Mouse (Mus musculus): ENCODE measurements around the gene Vmn1r39. TPM values are rescaled to one million over a fixed set of nuclear protein-coding genes. Genes with fewer than 3 reads are reported as not detected.
"Not testable (repeated sequence)": the region's sequence is repeated elsewhere in the genome, so short reads cannot be mapped to it uniquely, and the experiment has no call there.

Gene Vmn1r39
- total RNA-seq (2021), result not detected
- long read RNA-seq, result 0 reads

GRCm38 (mm10) chr6:66810509-66810908 lies at the start of gene Vmn1r39:
Vmn1r39 (minus strand) TSS chr6:66810609.
- DNase-seq (ENCODE audit: low spot score in 2 of 2), result no peak

GRCm38 (mm10) chr6:66859391-66859790 lies 49.0 kb upstream of the Vmn1r39 start:
- DNase-seq (ENCODE audit: low spot score in 2 of 2), result no peak

- no peak for DNase-seq (ENCODE audit: low spot score in 2 of 2)
Observed at GRCm38 (mm10) chr6:66858356-66858755, 47.9 kb upstream of the Vmn1r39 start.

GRCm38 (mm10) chr6:66856236-66856635 lies 45.8 kb upstream of the Vmn1r39 start:
- DNase-seq (ENCODE audit: low spot score in 2 of 2), result no peak

GRCm38 (mm10) chr6:66848936-66849335 lies 38.5 kb upstream of the Vmn1r39 start:
- DNase-seq (ENCODE audit: low spot score in 2 of 2), result no peak

GRCm38 (mm10) chr6:66840631-66841030 lies 30.2 kb upstream of the Vmn1r39 start:
- DNase-seq (ENCODE audit: low spot score in 2 of 2), result peak in 1 of 2 experiments; percentile 74

GRCm38 (mm10) chr6:66836932-66837331 lies 26.5 kb upstream of the Vmn1r39 start:
- no peak for DNase-seq (ENCODE audit: low spot score in 2 of 2)

GRCm38 (mm10) chr6:66806311-66806710 lies 4.1 kb downstream of the Vmn1r39 start:
- DNase-seq (ENCODE audit: low spot score in 2 of 2), result no peak

- DNase-seq (ENCODE audit: low spot score in 2 of 2), result no peak
Observed at GRCm38 (mm10) chr6:66805713-66806112, 4.7 kb downstream of the Vmn1r39 start.

GRCm38 (mm10) chr6:66782527-66782926 lies 27.9 kb downstream of the Vmn1r39 start, which contains the start of gene Vmn1r38:
Vmn1r38 (minus strand) TSS chr6:66782627.
- not testable (repeated sequence) for DNase-seq (ENCODE audit: low spot score in 2 of 2)

Other genes with a start within 250 kb of the Vmn1r39 start
- gene Vmn1r33, start 192.3 kb downstream of the Vmn1r39 start, total RNA-seq (2021), result not detected
- not detected for gene Vmn1r34, start 166.7 kb downstream of the Vmn1r39 start, total RNA-seq (2021)
- gene Vmn1r35, start 124.7 kb downstream of the Vmn1r39 start, total RNA-seq (2021), result not detected
- gene Vmn1r36, start 91.4 kb downstream of the Vmn1r39 start, total RNA-seq (2021), result not detected
- gene Vmn1r37, start 81.2 kb downstream of the Vmn1r39 start, total RNA-seq (2021), result not detected
- not detected for gene Vmn1r38, start 28.0 kb downstream of the Vmn1r39 start, total RNA-seq (2021)
- 10 to 100 TPM; 67.2 to 69.9 TPM for gene Gng12, start 85.8 kb upstream of the Vmn1r39 start, total RNA-seq (2021)
- gene Gadd45a, start 226.8 kb upstream of the Vmn1r39 start, total RNA-seq (2021), result 1 to 10 TPM; 6.3 to 8.7 TPM

Measured in layer of hippocampus, adult 18-20 months (tissue).